Mouse (Mus musculus) intestine, embryonic 14.5 days (tissue): ENCODE measurements around the gene Fto. TPM values are rescaled to one million over a fixed set of nuclear protein-coding genes. Genes with fewer than 3 reads are reported as not detected.

ENCODE experiments used
- ATAC-seq: fragments of 200-750 bp; cut with Nextera tagmentation; replicated peaks from 2 replicates; pipeline ENCODE4 v1.8.0; 2017; ENCODE audit warnings: low read depth, moderate number of reproducible peaks, moderate TSS enrichment, moderate library complexity; ENCODE audit not compliant: low FRiP score, low TSS enrichment
- DNase-seq: peaks from one replicate; pipeline ENCODE4 v3.0.0-alpha.2; 2018; ENCODE audit warnings: low spot score
- H3K27ac ChIP-seq: fragments of 300-500 bp; sonication (generic); 2 replicates; pipeline ENCODE4 v1.5.1; 2014; ENCODE audit warnings: low read depth, mild to moderate bottlenecking, control low read depth
- H3K27me3 ChIP-seq: fragments of 300-500 bp; sonication (generic); replicated peaks from 2 replicates; pipeline ENCODE4 v1.6.1; 2014; ENCODE audit warnings: low read length, control low read depth; ENCODE audit not compliant: control insufficient read depth, insufficient read depth
- H3K36me3 ChIP-seq: fragments of 300-500 bp; sonication (generic); 2 replicates; pipeline ENCODE4 v1.6.1; 2014; ENCODE audit warnings: low read length, control low read depth; ENCODE audit not compliant: control insufficient read depth, insufficient read depth
- H3K4me1 ChIP-seq: fragments of 300-500 bp; sonication (generic); replicated peaks from 2 replicates; pipeline ENCODE4 v1.6.1; 2014; ENCODE audit warnings: low read length, control low read depth, mixed read lengths; ENCODE audit not compliant: control insufficient read depth, insufficient read depth
- H3K4me2 ChIP-seq: fragments of 300-500 bp; sonication (generic); 2 replicates; pipeline ENCODE4 v1.6.1; 2014; ENCODE audit warnings: low read length
- H3K4me3 ChIP-seq: fragments of 300-500 bp; sonication (generic); 2 replicates; pipeline ENCODE4 v1.5.1; 2014; ENCODE audit warnings: low read depth, low read length, control low read depth, mixed read lengths
- H3K9ac ChIP-seq: fragments of 300-500 bp; sonication (generic); 2 replicates; pipeline ENCODE4 v1.6.1; 2014; ENCODE audit warnings: mild to moderate bottlenecking, low read length
- H3K9me3 ChIP-seq: fragments of 300-500 bp; sonication (generic); 2 replicates; pipeline ENCODE4 v1.6.1; 2016; ENCODE audit warnings: low read length, control low read depth; ENCODE audit not compliant: control insufficient read depth
- WGBS: fragments of 180-500 bp; shearing (Covaris S2); extraction: QIAGEN DNeasy Blood & Tissue Kit; methylation state at CpG from one replicate; pipeline ENCODE4 v1.1.7; 2014; 5-methylcytosine and 5-hydroxymethylcytosine counted together
- polyA plus RNA-seq: library from polyadenylated mRNA; unstranded; fragments of >200 nt; fragmentation: Nextera tagmentation; extraction: Ambion mirVana; gene quantifications from 2 replicates; pipeline ENCODE4 v1.2.1, GENCODE M21; 2014

The Fto gene
- polyA plus RNA-seq, 1 experiment from 2014 or later: 77.7 TPM

GRCm38 (mm10) chr8:91329056-91329455 lies 15.7 kb downstream of the Fto start:
- no peak overlapping the region for H3K4me2 ChIP-seq
- no peaks in the 10 kb centered on the region for H3K9me3 ChIP-seq
- H3K27ac ChIP-seq: no peak overlapping the region
- 0 out of 2 replicates have a peak, but pooled peaks cover 8% of the 10 kb centered on the region for H3K36me3 ChIP-seq
- 79% methylated on average over 9 of the region's 9 CpGs for WGBS
- no peak overlapping the region for H3K9ac ChIP-seq
- DNase-seq (no peak), ATAC-seq (no peak)
- no peak overlapping the region for H3K4me3 ChIP-seq
- H3K4me1 ChIP-seq: peaks cover 26% of the 10 kb centered on the region
- no peaks in the 10 kb centered on the region for H3K27me3 ChIP-seq

- 43% methylated on average over 6 of the region's 6 CpGs for WGBS
- ATAC-seq (no peak), DNase-seq (no peak)
- H3K9me3 ChIP-seq: no peaks in the 10 kb centered on the region
- no peak overlapping the region for H3K27ac ChIP-seq
- no peak overlapping the region for H3K9ac ChIP-seq
- H3K4me1 ChIP-seq: peaks cover 26% of the 10 kb centered on the region
- 0 out of 2 replicates have a peak, but pooled peaks cover 8% of the 10 kb centered on the region for H3K36me3 ChIP-seq
- H3K27me3 ChIP-seq: no peaks in the 10 kb centered on the region
- no peak overlapping the region for H3K4me3 ChIP-seq
- H3K4me2 ChIP-seq: no peak overlapping the region
These were observed 16.1 kb downstream of the Fto start for GRCm38 (mm10) chr8:91329461-91329850.

DNA sequence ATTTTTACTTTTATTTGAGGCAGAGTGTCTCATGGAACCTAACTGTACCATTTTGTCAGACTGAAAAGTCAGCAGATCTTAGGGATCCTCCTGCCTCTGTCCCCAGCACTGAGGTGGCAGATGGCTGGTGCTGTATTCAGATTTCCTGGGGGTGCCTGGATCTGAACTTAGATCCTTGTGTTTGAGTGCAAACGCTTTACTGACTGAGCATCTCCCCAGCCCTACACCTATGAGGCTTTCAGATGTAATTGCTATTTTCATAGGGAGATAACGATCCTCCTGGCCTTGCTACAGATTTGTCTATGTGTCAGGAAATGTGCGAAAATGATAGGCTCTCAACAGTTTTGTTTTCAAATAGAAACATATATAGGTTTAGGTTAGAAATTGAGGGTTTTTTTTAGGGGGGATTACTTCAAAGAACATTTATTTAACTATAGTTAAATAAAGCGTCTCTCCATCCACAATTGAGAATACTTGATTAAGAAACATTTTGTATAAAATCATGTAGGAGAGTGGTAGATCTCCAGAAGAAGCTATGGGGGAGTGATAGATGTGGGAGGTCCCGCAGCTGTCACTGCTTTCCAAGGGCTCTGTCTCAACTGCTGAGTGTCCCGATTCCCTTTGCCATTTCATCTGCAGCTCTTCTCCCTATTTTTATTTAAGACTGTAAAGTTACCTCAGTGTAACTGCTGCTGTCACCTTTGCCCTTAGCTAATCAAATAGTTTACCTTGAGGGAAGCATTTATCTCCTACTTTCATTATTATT lies 25.2 kb downstream of the Fto start:
- H3K4me1 ChIP-seq: 0 out of 2 replicates have a peak, but pooled peaks cover 5% of the 10 kb centered on the region
- H3K4me3 ChIP-seq: no peak overlapping the region
- no peak overlapping the region for H3K4me2 ChIP-seq
- no peaks in the 10 kb centered on the region for H3K27me3 ChIP-seq
- ATAC-seq (no peak), DNase-seq (no peak)
- H3K9me3 ChIP-seq: no peaks in the 10 kb centered on the region
- H3K27ac ChIP-seq: no peak overlapping the region
- no peaks in the 10 kb centered on the region for H3K36me3 ChIP-seq
- 84% methylated on average over 6 of the region's 6 CpGs for WGBS
- H3K9ac ChIP-seq: no peak overlapping the region

- H3K4me3 ChIP-seq: no peak overlapping the region
- H3K9ac ChIP-seq: no peak overlapping the region
- ATAC-seq: no peak
- H3K4me1 ChIP-seq: 0 out of 2 replicates have a peak, but pooled peaks cover 5% of the 10 kb centered on the region
- no peak overlapping the region for H3K27ac ChIP-seq
- no peak for DNase-seq
- no peaks in the 10 kb centered on the region for H3K9me3 ChIP-seq
- no peak overlapping the region for H3K4me2 ChIP-seq
- H3K36me3 ChIP-seq: no peaks in the 10 kb centered on the region
- H3K27me3 ChIP-seq: no peaks in the 10 kb centered on the region
- 76% methylated on average over 8 of the region's 8 CpGs for WGBS
These were observed 26.3 kb downstream of the Fto start for GRCm38 (mm10) chr8:91339651-91340050.

DNA sequence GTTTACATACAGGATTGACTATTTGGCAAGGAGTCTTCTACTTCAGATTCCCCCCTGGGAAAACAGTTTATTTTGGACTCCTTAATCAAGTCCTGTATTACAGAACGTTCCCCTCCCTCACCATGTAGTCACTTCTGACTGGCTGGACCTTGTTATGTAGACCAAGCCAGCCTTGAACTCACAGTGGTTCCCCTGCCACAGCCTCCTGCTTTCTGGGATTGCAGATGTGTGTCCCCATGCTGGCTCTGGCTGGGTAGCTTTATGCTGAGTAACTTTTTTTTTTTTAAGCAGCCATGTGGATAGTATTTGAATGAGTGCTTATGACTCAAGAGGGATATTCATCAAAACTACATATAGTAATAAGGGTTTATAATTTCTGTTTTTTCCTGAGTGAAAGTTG lies 27.4 kb downstream of the Fto start:
- H3K36me3 ChIP-seq: no peaks in the 10 kb centered on the region
- DNase-seq: no peak
- no peak overlapping the region for H3K27ac ChIP-seq
- H3K27me3 ChIP-seq: no peaks in the 10 kb centered on the region
- H3K4me1 ChIP-seq: 0 out of 2 replicates have a peak, but pooled peaks cover 5% of the 10 kb centered on the region
- H3K9me3 ChIP-seq: no peaks in the 10 kb centered on the region
- 67% methylated on average over 1 of the region's 1 CpGs for WGBS
- no peak overlapping the region for H3K9ac ChIP-seq
- no peak for ATAC-seq
- no peak overlapping the region for H3K4me3 ChIP-seq
- no peak overlapping the region for H3K4me2 ChIP-seq

DNA sequence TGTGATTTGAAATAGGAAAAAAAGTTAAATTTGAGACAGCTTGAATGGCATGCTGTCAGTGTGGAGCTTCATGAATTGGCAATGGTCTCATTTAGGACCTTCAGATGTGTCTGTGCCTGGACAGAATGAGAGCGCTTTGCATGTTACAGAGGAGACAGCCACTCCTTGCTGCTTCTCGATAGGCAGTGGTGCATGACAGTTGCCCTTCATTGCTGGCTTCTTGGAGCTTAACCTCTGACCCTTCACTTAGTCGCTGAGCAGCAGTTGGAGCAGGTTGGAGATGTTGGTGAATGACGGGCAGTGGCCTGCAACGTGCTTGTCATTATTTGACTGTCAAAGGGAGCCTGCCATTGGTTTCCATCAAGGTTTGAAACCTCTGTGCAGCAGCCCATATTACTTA lies 28.9 kb downstream of the Fto start:
- no peak overlapping the region for H3K27ac ChIP-seq
- no peak overlapping the region for H3K4me2 ChIP-seq
- H3K9me3 ChIP-seq: no peaks in the 10 kb centered on the region
- H3K4me1 ChIP-seq: 0 out of 2 replicates have a peak, but pooled peaks cover 5% of the 10 kb centered on the region
- WGBS: 54% methylated on average over 5 of the region's 5 CpGs
- no peak overlapping the region for H3K9ac ChIP-seq
- H3K27me3 ChIP-seq: no peaks in the 10 kb centered on the region
- H3K36me3 ChIP-seq: no peaks in the 10 kb centered on the region
- DNase-seq: no peak
- no peak overlapping the region for H3K4me3 ChIP-seq
- no peak for ATAC-seq

- 77% methylated on average over 5 of the region's 5 CpGs for WGBS
- H3K4me2 ChIP-seq: no peak overlapping the region
- ATAC-seq (no peak), DNase-seq (no peak)
- no peak overlapping the region for H3K9ac ChIP-seq
- 0 out of 2 replicates have a peak, but pooled peaks cover 5% of the 10 kb centered on the region for H3K4me1 ChIP-seq
- H3K36me3 ChIP-seq: no peaks in the 10 kb centered on the region
- H3K9me3 ChIP-seq: no peaks in the 10 kb centered on the region
- H3K4me3 ChIP-seq: no peak overlapping the region
- no peaks in the 10 kb centered on the region for H3K27me3 ChIP-seq
- no peak overlapping the region for H3K27ac ChIP-seq
These were observed 29.5 kb downstream of the Fto start for GRCm38 (mm10) chr8:91342798-91343197.

GRCm38 (mm10) chr8:91344659-91345058 lies 31.3 kb downstream of the Fto start:
- no peak overlapping the region for H3K4me3 ChIP-seq
- H3K9me3 ChIP-seq: no peaks in the 10 kb centered on the region
- no peaks in the 10 kb centered on the region; the same call in 1 of the 2 replicates for H3K4me1 ChIP-seq
- WGBS: 92% methylated on average over 11 of the region's 11 CpGs
- ATAC-seq (no peak), DNase-seq (no peak)
- H3K9ac ChIP-seq: no peak overlapping the region
- H3K4me2 ChIP-seq: no peak overlapping the region
- no peaks in the 10 kb centered on the region for H3K27me3 ChIP-seq
- H3K36me3 ChIP-seq: peaks cover under 1% of the 10 kb centered on the region; the same call in 1 of the 2 replicates
- H3K27ac ChIP-seq: no peak overlapping the region

DNA sequence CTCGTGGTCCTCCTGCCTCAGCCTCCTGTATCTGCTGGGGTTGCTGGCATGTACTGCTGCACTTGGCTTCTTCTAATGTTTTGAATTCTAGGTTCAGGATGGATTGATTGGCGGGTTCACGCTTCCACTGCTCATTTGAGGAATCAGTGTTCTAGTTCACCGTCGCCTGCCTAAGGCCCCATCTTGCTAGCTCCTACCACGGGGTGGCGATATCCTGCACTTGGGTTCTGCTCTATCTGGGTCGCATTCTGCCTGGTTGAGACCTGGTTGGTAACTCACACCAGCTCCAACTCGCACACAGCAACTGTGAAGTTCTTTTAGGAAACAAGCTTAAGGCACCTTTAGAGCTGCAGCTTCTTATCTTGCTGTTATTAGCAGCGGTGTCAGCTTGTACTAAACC lies 33.8 kb downstream of the Fto start:
- DNase-seq: no peak
- H3K4me2 ChIP-seq: no peak overlapping the region
- peaks cover 5% of the 10 kb centered on the region; the same call in 1 of the 2 replicates for H3K36me3 ChIP-seq
- H3K27ac ChIP-seq: no peak overlapping the region
- ATAC-seq: no peak
- no peaks in the 10 kb centered on the region for H3K27me3 ChIP-seq
- no peak overlapping the region for H3K4me3 ChIP-seq
- H3K4me1 ChIP-seq: peaks cover 3% of the 10 kb centered on the region; the same call in 1 of the 2 replicates
- 84% methylated on average over 10 of the region's 10 CpGs for WGBS
- no peak overlapping the region for H3K9ac ChIP-seq
- no peaks in the 10 kb centered on the region for H3K9me3 ChIP-seq
